Mouse (Mus musculus) megakaryocyte, embryonic 14.5 days (primary cell): ENCODE measurements around the gene Scp2.

Experiments used
- FLI1 ChIP-seq: IDR thresholded peaks from 2 replicates; pipeline ENCODE4 v1.6.1; 2012; ENCODE audit warnings: low read length, inconsistent platforms, mixed read lengths
- GATA1 ChIP-seq: IDR thresholded peaks from 3 replicates; pipeline ENCODE4 v1.6.1; 2012; ENCODE audit warnings: mixed read lengths, low read length, inconsistent platforms, borderline replicate concordance

DNA sequence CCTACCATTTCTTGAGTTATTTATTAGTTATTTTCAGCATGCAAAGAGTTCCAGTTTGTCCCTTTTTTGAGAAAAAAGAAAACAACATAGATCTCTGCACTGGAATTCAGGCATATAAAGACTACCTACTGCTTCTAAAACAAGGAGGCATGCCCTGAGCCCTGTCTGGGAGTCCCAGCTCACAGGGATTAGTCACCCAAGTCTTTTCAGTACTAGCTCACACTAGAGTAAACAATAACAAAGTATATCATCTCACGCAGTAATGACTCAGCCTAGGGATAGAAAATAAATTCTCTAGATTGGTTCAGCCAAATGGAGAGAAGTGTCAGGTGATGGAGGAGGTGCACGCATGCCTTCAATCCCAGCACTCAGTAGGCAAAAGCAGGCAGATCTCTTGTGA, 34.1 kb downstream of the Scp2 start:
- no peak for TF ChIP-seq GATA1
- no peak for TF ChIP-seq FLI1
